Mouse (Mus musculus): Measurements from ENCODE around the gene Trim9. TPM values are rescaled to one million over a fixed set of nuclear protein-coding genes. Genes with fewer than 3 reads are reported as not detected.

The Trim9 gene
- polyA plus RNA-seq, 1 experiment from 2014 or later = 27.8 TPM

DNA sequence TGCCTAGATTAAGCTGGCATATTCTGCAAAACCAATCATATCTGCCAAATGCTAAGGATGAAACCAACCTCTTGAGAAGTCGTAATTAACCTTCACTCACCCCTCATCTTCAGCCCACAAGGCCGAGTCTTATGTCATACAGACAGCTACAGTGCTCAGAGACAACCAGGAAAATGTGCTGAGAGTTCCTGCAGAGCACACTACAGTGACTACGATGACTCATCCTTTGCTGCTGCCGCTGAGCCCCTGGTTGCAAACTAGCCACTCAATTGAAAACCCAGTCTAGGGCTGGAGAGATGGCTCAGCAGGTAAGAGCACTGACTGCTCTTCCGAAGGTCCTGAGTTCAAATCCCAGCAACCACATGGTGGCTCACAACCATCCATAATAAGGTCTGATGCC, 107.7 kb downstream of the Trim9 start:
- 85% methylated on average over 5 of the region's 5 CpGs for WGBS
- no peaks in the 10 kb centered on the region for H3K9me3 ChIP-seq (replicated peaks)
- H3K4me2 ChIP-seq (replicated peaks) = no peak overlapping the region
- peaks cover 4% of the 10 kb centered on the region for H3K4me1 ChIP-seq
- H3K27ac ChIP-seq = no peak overlapping the region
- no peak overlapping the region for H3K4me3 ChIP-seq
- no peaks in the 10 kb centered on the region for H3K27me3 ChIP-seq
- no peaks in the 10 kb centered on the region for H3K36me3 ChIP-seq
- no peak for ATAC-seq (ENCODE audit: low FRiP score)
- H3K9ac ChIP-seq = no peak overlapping the region

DNA sequence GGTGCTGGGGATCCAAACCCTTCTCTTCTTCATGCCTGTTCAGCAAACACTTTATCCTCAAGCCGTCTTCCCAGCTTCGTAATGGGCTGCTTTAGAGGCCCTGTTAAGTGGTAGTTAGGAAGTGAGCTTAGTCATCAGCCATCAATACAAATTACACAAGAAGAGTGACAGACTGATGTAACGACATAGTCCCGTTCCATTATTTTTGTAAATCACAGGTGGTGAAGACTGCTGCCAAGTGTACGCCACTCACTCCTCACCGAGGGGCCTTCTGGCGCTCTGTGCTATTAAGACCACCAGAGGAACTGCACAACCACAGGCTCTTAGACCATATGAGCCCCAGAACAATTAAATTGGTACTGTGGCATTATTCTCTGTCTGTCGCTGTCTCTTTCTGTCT, 108.8 kb downstream of the Trim9 start:
- H3K4me2 ChIP-seq (replicated peaks) = no peak overlapping the region
- no peaks in the 10 kb centered on the region for H3K36me3 ChIP-seq
- H3K27me3 ChIP-seq = no peaks in the 10 kb centered on the region
- no peak overlapping the region for H3K4me3 ChIP-seq
- ATAC-seq (ENCODE audit: low FRiP score) = no peak
- 60% methylated on average over 8 of the region's 8 CpGs for WGBS
- H3K9me3 ChIP-seq (replicated peaks) = no peaks in the 10 kb centered on the region
- H3K9ac ChIP-seq = no peak overlapping the region
- H3K4me1 ChIP-seq = peaks cover 4% of the 10 kb centered on the region
- no peak overlapping the region for H3K27ac ChIP-seq

- peak overlapping the region; percentile 28 for H3K4me3 ChIP-seq
- 0 out of 2 replicates have a peak overlapping the region, but pooled peaks have one; percentile 27 for H3K9ac ChIP-seq
- H3K36me3 ChIP-seq = no peaks in the 10 kb centered on the region
- ATAC-seq (ENCODE audit: low FRiP score) = peak; percentile 80
- H3K9me3 ChIP-seq (replicated peaks) = no peaks in the 10 kb centered on the region
- peak overlapping the region; percentile 55 for H3K4me2 ChIP-seq (replicated peaks)
- no peaks in the 10 kb centered on the region for H3K27me3 ChIP-seq
- peaks cover 8% of the 10 kb centered on the region for H3K4me1 ChIP-seq
- H3K27ac ChIP-seq = no peak overlapping the region
- 10% methylated on average over 13 of the region's 13 CpGs for WGBS
Measured at GRCm38 (mm10) chr12:70234938-70235484, 112.4 kb downstream of the Trim9 start.

DNA sequence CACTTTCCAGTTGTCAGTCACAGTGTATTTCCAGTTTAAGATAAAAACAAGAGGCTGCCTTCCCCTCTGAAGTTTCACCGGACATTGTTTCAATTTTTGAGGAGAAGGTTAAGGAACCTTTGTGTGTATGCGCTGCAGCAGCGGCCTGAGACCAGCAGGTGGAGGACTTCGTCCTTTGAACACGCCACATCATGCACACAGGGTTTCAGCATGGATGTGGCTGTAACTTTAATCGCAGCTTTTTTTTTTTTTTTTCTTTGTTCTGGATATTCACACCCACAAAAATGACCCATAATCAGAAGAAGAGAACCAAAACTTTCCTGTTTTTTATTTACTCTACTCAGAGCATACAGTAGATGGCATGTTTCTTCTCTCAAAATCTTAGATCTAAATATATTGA, 113.0 kb downstream of the Trim9 start:
- H3K4me3 ChIP-seq = no peak overlapping the region
- H3K9me3 ChIP-seq (replicated peaks) = no peaks in the 10 kb centered on the region
- WGBS = 23% methylated on average over 6 of the region's 6 CpGs
- H3K27me3 ChIP-seq = no peaks in the 10 kb centered on the region
- H3K27ac ChIP-seq = no peak overlapping the region
- H3K36me3 ChIP-seq = no peaks in the 10 kb centered on the region
- H3K9ac ChIP-seq = no peak overlapping the region
- H3K4me1 ChIP-seq = peaks cover 8% of the 10 kb centered on the region
- H3K4me2 ChIP-seq (replicated peaks) = no peak overlapping the region
- peak; percentile 80; the same call in 1 of the 2 replicates for ATAC-seq (ENCODE audit: low FRiP score)

DNA sequence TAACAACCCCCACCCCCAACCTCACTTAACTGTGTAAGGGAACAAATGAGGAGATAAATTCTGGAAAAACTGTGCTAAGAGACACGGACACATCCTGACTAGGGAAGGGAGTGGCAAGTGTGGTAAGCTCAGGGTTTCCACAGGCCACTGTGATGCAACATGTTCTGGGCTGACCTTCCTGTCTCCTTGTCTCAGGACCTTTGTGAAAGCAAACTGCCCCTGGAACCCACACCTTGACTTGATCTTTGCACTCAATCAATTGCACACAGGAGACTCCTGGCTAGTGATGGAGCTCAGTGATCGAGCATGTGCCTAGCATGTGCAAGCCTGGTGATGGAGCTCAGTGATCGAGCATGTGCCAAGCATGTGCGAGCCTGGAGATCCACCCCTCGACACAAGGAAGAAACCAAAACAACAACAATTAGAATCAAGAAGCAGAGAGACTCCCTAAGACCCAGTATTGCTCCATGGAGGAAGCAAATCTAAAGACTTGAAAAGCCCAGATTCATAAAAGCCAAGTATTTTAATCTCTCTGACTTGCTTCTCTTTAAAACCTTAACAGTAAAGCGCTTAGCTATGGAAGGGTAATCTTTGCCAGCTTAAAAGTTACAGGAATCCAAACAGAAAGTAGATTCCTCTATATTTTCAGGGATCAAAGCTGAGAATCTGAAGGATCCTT, 113.6 kb downstream of the Trim9 start:
- no peaks in the 10 kb centered on the region for H3K9me3 ChIP-seq (replicated peaks)
- no peak for ATAC-seq (ENCODE audit: low FRiP score)
- no peaks in the 10 kb centered on the region for H3K36me3 ChIP-seq
- no peak overlapping the region for H3K4me2 ChIP-seq (replicated peaks)
- H3K27ac ChIP-seq = no peak overlapping the region
- H3K27me3 ChIP-seq = 0 out of 2 replicates have a peak, but pooled peaks cover under 1% of the 10 kb centered on the region
- H3K4me3 ChIP-seq = no peak overlapping the region
- 86% methylated on average over 6 of the region's 6 CpGs for WGBS
- H3K9ac ChIP-seq = no peak overlapping the region
- peaks cover 8% of the 10 kb centered on the region for H3K4me1 ChIP-seq

GRCm38 (mm10) chr12:70232020-70232544, 115.3 kb downstream of the Trim9 start:
- WGBS = 52% methylated on average over 5 of the region's 5 CpGs
- H3K27ac ChIP-seq = no peak overlapping the region
- peaks cover 4% of the 10 kb centered on the region; the same call in 1 of the 2 replicates for H3K27me3 ChIP-seq

GRCm38 (mm10) chr12:70231294-70231693, 116.1 kb downstream of the Trim9 start, which contains the start of gene Pygl:
Gene Pygl (minus strand): TSS chr12:70231488.
- WGBS = 81% methylated on average over 2 of the region's 2 CpGs
- no peaks in the 10 kb centered on the region for H3K36me3 ChIP-seq
- H3K4me2 ChIP-seq (replicated peaks) = no peak within 1 kb of the TSS
- no peak within 1 kb of the TSS for H3K4me3 ChIP-seq
- H3K27me3 ChIP-seq = peaks cover 11% of the 10 kb centered on the region
- H3K27ac ChIP-seq = no peak within 1 kb of the TSS
- H3K9ac ChIP-seq = no peak within 1 kb of the TSS
- no peak for ATAC-seq (ENCODE audit: low FRiP score)
- H3K9me3 ChIP-seq (replicated peaks) = no peaks in the 10 kb centered on the region
- H3K4me1 ChIP-seq = peaks cover 19% of the 10 kb centered on the region

More at GRCm38 (mm10) chr12:70232020-70232544, 115.3 kb downstream of the Trim9 start:
- H3K9ac ChIP-seq = no peak overlapping the region
- H3K9me3 ChIP-seq (replicated peaks) = no peaks in the 10 kb centered on the region
- H3K4me3 ChIP-seq = no peak overlapping the region
- H3K4me1 ChIP-seq = peaks cover 15% of the 10 kb centered on the region
- no peaks in the 10 kb centered on the region for H3K36me3 ChIP-seq
- H3K4me2 ChIP-seq (replicated peaks) = no peak overlapping the region
- ATAC-seq (ENCODE audit: low FRiP score) = no peak

DNA sequence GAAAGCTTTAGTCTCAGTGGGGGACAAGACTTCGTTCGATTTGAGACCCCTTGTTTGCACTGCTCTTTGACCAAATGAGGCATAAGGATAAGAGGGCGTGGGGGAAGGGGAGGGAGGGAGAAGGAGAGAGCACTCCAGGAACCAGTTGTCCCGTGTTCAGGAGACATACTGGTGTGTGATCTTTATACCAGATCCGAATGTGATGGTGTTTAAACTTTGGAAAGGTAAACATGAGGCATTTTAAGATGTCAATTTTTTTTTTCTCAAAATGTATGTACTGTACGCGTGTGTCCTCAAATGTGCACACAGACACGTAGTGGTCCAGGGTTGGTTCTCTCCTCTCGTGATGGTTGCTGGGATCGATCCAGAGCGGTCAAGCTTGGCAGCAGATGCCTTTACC, 119.3 kb downstream of the Trim9 start:
- H3K27me3 ChIP-seq = peaks cover 14% of the 10 kb centered on the region
- no peak overlapping the region; the same call in 1 of the 2 replicates for H3K9ac ChIP-seq
- peak overlapping the region; percentile 90; the same call in 1 of the 2 replicates for H3K4me2 ChIP-seq (replicated peaks)
- H3K36me3 ChIP-seq = no peaks in the 10 kb centered on the region
- 63% methylated on average over 11 of the region's 11 CpGs for WGBS
- no peak for ATAC-seq (ENCODE audit: low FRiP score)
- H3K4me1 ChIP-seq = peaks cover 15% of the 10 kb centered on the region
- H3K9me3 ChIP-seq (replicated peaks) = no peaks in the 10 kb centered on the region
- no peak overlapping the region for H3K27ac ChIP-seq
- H3K4me3 ChIP-seq = no peak overlapping the region

DNA sequence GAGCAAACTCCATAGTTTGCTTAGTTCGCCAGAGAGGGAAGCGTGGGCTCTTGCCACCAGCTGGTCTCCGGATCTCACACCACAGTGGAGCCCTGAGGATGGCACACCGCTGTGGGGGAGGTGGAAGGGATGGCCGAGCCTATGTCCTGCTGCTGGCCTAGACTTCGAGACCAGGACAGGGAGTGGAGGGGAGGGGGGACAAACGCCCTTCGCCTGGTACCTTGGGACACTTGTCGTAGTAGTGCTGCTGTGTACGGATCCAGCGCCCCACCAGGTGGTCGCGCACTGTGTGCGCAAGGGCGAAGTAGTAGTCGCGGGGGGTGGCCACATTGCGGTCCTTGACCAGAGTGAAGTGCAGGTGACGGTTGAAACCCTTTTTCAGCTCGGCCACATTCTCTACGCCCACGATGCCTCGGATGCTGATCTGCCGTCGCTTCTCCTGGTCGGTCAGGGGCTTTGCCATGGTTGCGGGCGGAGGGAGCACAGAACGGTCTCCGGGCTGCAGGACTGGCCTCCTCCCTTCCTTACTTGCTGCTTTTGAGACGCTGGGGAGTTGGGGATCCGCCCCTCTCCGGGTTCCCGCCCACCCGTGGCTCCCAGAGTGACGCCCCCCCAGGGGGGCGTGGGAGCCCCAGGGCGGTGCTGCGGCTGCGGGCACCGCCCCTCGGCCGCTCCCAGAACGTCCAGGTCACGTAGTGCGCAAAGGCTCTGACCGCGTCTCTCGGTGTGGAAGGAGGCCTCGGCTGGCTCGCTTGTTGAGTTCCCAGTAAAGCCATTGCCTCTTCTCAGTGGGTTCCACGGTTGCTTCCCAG, 120.1 kb downstream of the Trim9 start:
- peak overlapping the region; percentile 53 for H3K9ac ChIP-seq
- under 1% methylated on average over 52 of the region's 52 CpGs for WGBS
- H3K4me2 ChIP-seq (replicated peaks) = peak overlapping the region; percentile 90
- no peaks in the 10 kb centered on the region for H3K36me3 ChIP-seq
- H3K4me1 ChIP-seq = peaks cover 15% of the 10 kb centered on the region
- H3K27ac ChIP-seq = no peak overlapping the region
- H3K9me3 ChIP-seq (replicated peaks) = no peaks in the 10 kb centered on the region
- ATAC-seq (ENCODE audit: low FRiP score) = peak; percentile 83
- H3K4me3 ChIP-seq = peak overlapping the region; percentile 47
- peaks cover 14% of the 10 kb centered on the region for H3K27me3 ChIP-seq

DNA sequence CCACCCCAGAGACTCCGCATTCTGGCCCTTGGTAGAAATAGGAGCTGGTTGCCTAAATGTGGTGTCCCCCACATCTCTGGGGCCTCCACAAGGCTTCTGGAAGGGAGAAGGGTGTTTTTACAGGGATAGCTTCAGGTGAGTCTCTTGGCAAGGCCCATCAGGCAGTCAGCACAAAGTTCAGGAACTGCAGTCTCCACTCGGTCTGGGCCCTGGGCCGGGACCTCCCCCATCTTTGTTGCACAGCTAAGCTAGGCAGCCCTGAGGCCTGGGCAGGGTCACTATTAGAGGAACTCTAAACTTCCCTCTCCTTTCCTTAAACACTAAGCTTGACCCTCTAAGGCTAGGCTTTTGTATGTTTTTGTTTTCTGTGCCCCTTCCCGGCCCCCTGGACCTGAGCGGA, 120.8 kb downstream of the Trim9 start:
- Histone ChIP-seq H3K4me3 (peak overlapping the region; percentile 47), H3K36me3 (no peaks in the 10 kb centered on the region), H3K27ac (no peak overlapping the region), H3K4me2 (replicated peaks) (peak overlapping the region; percentile 90), H3K4me1 (peaks cover 12% of the 10 kb centered on the region), H3K9ac (peak overlapping the region; percentile 53; the same call in 1 of the 2 replicates), H3K27me3 (peaks cover 14% of the 10 kb centered on the region), H3K9me3 (replicated peaks) (no peaks in the 10 kb centered on the region)
- no peak for ATAC-seq (ENCODE audit: low FRiP score)
- WGBS = 33% methylated on average over 5 of the region's 5 CpGs

- Histone ChIP-seq H3K4me2 (replicated peaks) (no peak overlapping the region), H3K9me3 (replicated peaks) (no peaks in the 10 kb centered on the region), H3K27ac (no peak overlapping the region), H3K27me3 (peaks cover 10% of the 10 kb centered on the region), H3K9ac (no peak overlapping the region), H3K36me3 (no peaks in the 10 kb centered on the region), H3K4me1 (peaks cover 12% of the 10 kb centered on the region), H3K4me3 (no peak overlapping the region)
- no peak for ATAC-seq (ENCODE audit: low FRiP score)
- 68% methylated on average over 4 of the region's 4 CpGs for WGBS
Measured at GRCm38 (mm10) chr12:70223331-70223730, 124.1 kb downstream of the Trim9 start.

- no peaks in the 10 kb centered on the region; the same call in 1 of the 2 replicates for H3K4me1 ChIP-seq
- H3K27ac ChIP-seq = no peak overlapping the region
- 76% methylated on average over 5 of the region's 5 CpGs for WGBS
- H3K9ac ChIP-seq = no peak overlapping the region
- peaks cover 4% of the 10 kb centered on the region for H3K27me3 ChIP-seq
- H3K4me3 ChIP-seq = no peak overlapping the region
- no peaks in the 10 kb centered on the region for H3K9me3 ChIP-seq (replicated peaks)
- ATAC-seq (ENCODE audit: low FRiP score) = no peak
- H3K4me2 ChIP-seq (replicated peaks) = no peak overlapping the region
- H3K36me3 ChIP-seq = no peaks in the 10 kb centered on the region
Measured at GRCm38 (mm10) chr12:70221425-70221824, 126.0 kb downstream of the Trim9 start.
